Mouse (Mus musculus) intestine, embryonic 16.5 days (tissue): ENCODE measurements around the gene Ackr3. TPM values are rescaled to one million over a fixed set of nuclear protein-coding genes. Genes with fewer than 3 reads are reported as not detected.

ENCODE experiments used
- ATAC-seq: fragments of 200-750 bp; cut with Nextera tagmentation; 2 replicates; pipeline ENCODE4 v1.8.0; 2017; ENCODE audit warnings: moderate TSS enrichment, moderate library complexity
- H3K27ac ChIP-seq: fragments of 300-500 bp; sonication (generic); 2 replicates; pipeline ENCODE4 v1.5.1; 2014; ENCODE audit warnings: mild to moderate bottlenecking, low read length
- H3K27me3 ChIP-seq: fragments of 300-500 bp; sonication (generic); replicated peaks from 2 replicates; pipeline ENCODE4 v1.6.1; 2014; ENCODE audit warnings: low read length, control low read depth, mixed read lengths; ENCODE audit not compliant: control insufficient read depth, insufficient read depth
- H3K36me3 ChIP-seq: fragments of 300-500 bp; sonication (generic); 2 replicates; pipeline ENCODE4 v1.6.1; 2014; ENCODE audit warnings: low read length, control low read depth; ENCODE audit not compliant: control insufficient read depth, insufficient read depth
- H3K4me1 ChIP-seq: fragments of 300-500 bp; sonication (generic); 2 replicates; pipeline ENCODE4 v1.6.1; 2014; ENCODE audit warnings: low read length, control low read depth, mixed read lengths; ENCODE audit not compliant: control insufficient read depth, insufficient read depth
- H3K4me2 ChIP-seq: fragments of 300-500 bp; sonication (generic); 2 replicates; pipeline ENCODE4 v1.6.1; 2014; ENCODE audit warnings: low read depth, low read length, control low read depth
- H3K4me3 ChIP-seq: fragments of 300-500 bp; sonication (generic); 2 replicates; pipeline ENCODE4 v1.5.1; 2014; ENCODE audit warnings: mild to moderate bottlenecking, low read length
- H3K9ac ChIP-seq: fragments of 300-500 bp; sonication (generic); 2 replicates; pipeline ENCODE4 v1.6.1; 2014; ENCODE audit warnings: low read depth, low read length
- H3K9me3 ChIP-seq: fragments of 300-500 bp; sonication (generic); 2 replicates; pipeline ENCODE4 v1.6.1; 2016; ENCODE audit warnings: low read length, control low read depth; ENCODE audit not compliant: control insufficient read depth
- WGBS: fragments of 180-500 bp; shearing (Covaris S2); extraction: QIAGEN DNeasy Blood & Tissue Kit; methylation state at CpG from one replicate; pipeline ENCODE4 v1.1.7; 2014; 5-methylcytosine and 5-hydroxymethylcytosine counted together
- polyA plus RNA-seq: library from polyadenylated mRNA; unstranded; fragments of >200 nt; fragmentation: Nextera tagmentation; extraction: Ambion mirVana; gene quantifications from 2 replicates; pipeline ENCODE4 v1.2.1, GENCODE M21; 2015

Ackr3 gene
- polyA plus RNA-seq, 1 experiment from 2014 or later, result 11.8 TPM

GRCm38 (mm10) chr1:90209069-90209468, 5.3 kb downstream of the Ackr3 start:
- Histone ChIP-seq H3K4me3 (no peak overlapping the region), H3K9me3 (no peaks in the 10 kb centered on the region), H3K9ac (no peak overlapping the region), H3K27ac (no peak overlapping the region), H3K4me2 (no peak overlapping the region), H3K36me3 (peaks cover 5% of the 10 kb centered on the region; the same call in 1 of the 2 replicates), H3K27me3 (no peaks in the 10 kb centered on the region), H3K4me1 (peaks cover 13% of the 10 kb centered on the region)
- ATAC-seq, result no peak
- 71% methylated on average over 5 of the region's 5 CpGs for WGBS

GRCm38 (mm10) chr1:90209741-90210140, 6.0 kb downstream of the Ackr3 start:
- no peak overlapping the region for H3K4me2 ChIP-seq
- H3K4me1 ChIP-seq, result peaks cover 10% of the 10 kb centered on the region; the same call in 1 of the 2 replicates
- no peak for ATAC-seq
- H3K9me3 ChIP-seq, result no peaks in the 10 kb centered on the region
- H3K36me3 ChIP-seq, result peaks cover 5% of the 10 kb centered on the region; the same call in 1 of the 2 replicates
- H3K9ac ChIP-seq, result no peak overlapping the region
- WGBS, result 47% methylated on average over 2 of the region's 2 CpGs
- no peak overlapping the region for H3K4me3 ChIP-seq
- H3K27ac ChIP-seq, result no peak overlapping the region
- H3K27me3 ChIP-seq, result no peaks in the 10 kb centered on the region

GRCm38 (mm10) chr1:90210346-90210745, 6.6 kb downstream of the Ackr3 start:
- 83% methylated on average over 6 of the region's 6 CpGs for WGBS
- no peak overlapping the region for H3K4me2 ChIP-seq
- H3K4me1 ChIP-seq, result peaks cover 10% of the 10 kb centered on the region; the same call in 1 of the 2 replicates

GRCm38 (mm10) chr1:90210761-90211160, 7.0 kb downstream of the Ackr3 start:
- no peak for ATAC-seq
- Histone ChIP-seq H3K4me3 (no peak overlapping the region), H3K36me3 (peaks cover 5% of the 10 kb centered on the region; the same call in 1 of the 2 replicates), H3K4me2 (no peak overlapping the region), H3K9ac (no peak overlapping the region), H3K9me3 (no peaks in the 10 kb centered on the region), H3K27ac (no peak overlapping the region), H3K4me1 (peaks cover 10% of the 10 kb centered on the region; the same call in 1 of the 2 replicates), H3K27me3 (no peaks in the 10 kb centered on the region)
- WGBS, result 83% methylated on average over 4 of the region's 4 CpGs

More at GRCm38 (mm10) chr1:90210346-90210745, 6.6 kb downstream of the Ackr3 start:
- H3K4me3 ChIP-seq, result no peak overlapping the region
- no peak overlapping the region for H3K9ac ChIP-seq
- no peak for ATAC-seq
- H3K27ac ChIP-seq, result no peak overlapping the region
- peaks cover 5% of the 10 kb centered on the region; the same call in 1 of the 2 replicates for H3K36me3 ChIP-seq
- H3K9me3 ChIP-seq, result no peaks in the 10 kb centered on the region
- H3K27me3 ChIP-seq, result no peaks in the 10 kb centered on the region

- no peaks in the 10 kb centered on the region for H3K9me3 ChIP-seq
- no peak overlapping the region for H3K4me3 ChIP-seq
- 93% methylated on average over 6 of the region's 6 CpGs for WGBS
- H3K4me1 ChIP-seq, result peaks cover 10% of the 10 kb centered on the region; the same call in 1 of the 2 replicates
- no peak for ATAC-seq
- H3K36me3 ChIP-seq, result peaks cover 5% of the 10 kb centered on the region; the same call in 1 of the 2 replicates
- no peak overlapping the region for H3K9ac ChIP-seq
- no peak overlapping the region for H3K27ac ChIP-seq
- H3K27me3 ChIP-seq, result no peaks in the 10 kb centered on the region
- H3K4me2 ChIP-seq, result no peak overlapping the region
These were observed 8.6 kb downstream of the Ackr3 start for GRCm38 (mm10) chr1:90212376-90212775.

- Histone ChIP-seq H3K36me3 (peaks cover 5% of the 10 kb centered on the region; the same call in 1 of the 2 replicates), H3K9ac (no peak overlapping the region)
- WGBS, result 91% methylated on average over 6 of the region's 6 CpGs
These were observed 9.1 kb downstream of the Ackr3 start for GRCm38 (mm10) chr1:90212901-90213300.

GRCm38 (mm10) chr1:90214021-90214420, 10.2 kb downstream of the Ackr3 start:
- 97% methylated on average over 12 of the region's 12 CpGs for WGBS
- Histone ChIP-seq H3K9ac (no peak overlapping the region), H3K27me3 (no peaks in the 10 kb centered on the region), H3K27ac (no peak overlapping the region), H3K4me1 (peaks cover 6% of the 10 kb centered on the region; the same call in 1 of the 2 replicates), H3K4me3 (no peak overlapping the region), H3K36me3 (peaks cover 5% of the 10 kb centered on the region; the same call in 1 of the 2 replicates), H3K9me3 (0 out of 2 replicates have a peak, but pooled peaks cover 3% of the 10 kb centered on the region), H3K4me2 (no peak overlapping the region)
- ATAC-seq, result no peak

More at GRCm38 (mm10) chr1:90212901-90213300, 9.1 kb downstream of the Ackr3 start:
- no peaks in the 10 kb centered on the region for H3K27me3 ChIP-seq
- no peak overlapping the region for H3K4me2 ChIP-seq
- ATAC-seq, result no peak
- H3K27ac ChIP-seq, result no peak overlapping the region
- peaks cover 10% of the 10 kb centered on the region; the same call in 1 of the 2 replicates for H3K4me1 ChIP-seq
- H3K9me3 ChIP-seq, result 0 out of 2 replicates have a peak, but pooled peaks cover under 1% of the 10 kb centered on the region
- H3K4me3 ChIP-seq, result no peak overlapping the region

- H3K4me2 ChIP-seq, result no peak overlapping the region
- no peak overlapping the region for H3K9ac ChIP-seq
- peaks cover 5% of the 10 kb centered on the region; the same call in 1 of the 2 replicates for H3K36me3 ChIP-seq
- H3K9me3 ChIP-seq, result 0 out of 2 replicates have a peak, but pooled peaks cover 3% of the 10 kb centered on the region
- no peak overlapping the region for H3K4me3 ChIP-seq
- 0 out of 2 replicates have a peak, but pooled peaks cover 1% of the 10 kb centered on the region for H3K4me1 ChIP-seq
- H3K27me3 ChIP-seq, result no peaks in the 10 kb centered on the region
- 82% methylated on average over 6 of the region's 6 CpGs for WGBS
- no peak for ATAC-seq
- no peak overlapping the region for H3K27ac ChIP-seq
These were observed 11.1 kb downstream of the Ackr3 start for GRCm38 (mm10) chr1:90214926-90215325.

GRCm38 (mm10) chr1:90215881-90216280, 12.1 kb downstream of the Ackr3 start:
- Histone ChIP-seq H3K27ac (no peak overlapping the region), H3K4me2 (no peak overlapping the region), H3K9ac (no peak overlapping the region), H3K4me1 (no peaks in the 10 kb centered on the region), H3K4me3 (no peak overlapping the region), H3K36me3 (peaks cover 5% of the 10 kb centered on the region; the same call in 1 of the 2 replicates), H3K9me3 (0 out of 2 replicates have a peak, but pooled peaks cover 3% of the 10 kb centered on the region), H3K27me3 (no peaks in the 10 kb centered on the region)
- 52% methylated on average over 2 of the region's 2 CpGs for WGBS
- ATAC-seq, result no peak
